Mouse (Mus musculus) layer of hippocampus, adult 8-10 months (tissue): Measurements from ENCODE around the gene Olfr981. TPM values are rescaled to one million over a fixed set of nuclear protein-coding genes. Genes with fewer than 3 reads are reported as not detected.
"Not testable (repeated sequence)": the region's sequence is repeated elsewhere in the genome, so short reads cannot be mapped to it uniquely, and the experiment has no call there.

Experiments
- DNase-seq, 2 experiments: peaks; one replicate each; pipeline ENCODE4 v3.0.0; 2022; ENCODE audit warnings: low spot score in 2 of 2
- total RNA-seq, 4 experiments: library from RNA; stranded (reverse); gene quantifications; 2 replicates each; pipeline ENCODE4 v1.2.4; 2022

Olfr981 gene
- total RNA-seq = not detected

DNA sequence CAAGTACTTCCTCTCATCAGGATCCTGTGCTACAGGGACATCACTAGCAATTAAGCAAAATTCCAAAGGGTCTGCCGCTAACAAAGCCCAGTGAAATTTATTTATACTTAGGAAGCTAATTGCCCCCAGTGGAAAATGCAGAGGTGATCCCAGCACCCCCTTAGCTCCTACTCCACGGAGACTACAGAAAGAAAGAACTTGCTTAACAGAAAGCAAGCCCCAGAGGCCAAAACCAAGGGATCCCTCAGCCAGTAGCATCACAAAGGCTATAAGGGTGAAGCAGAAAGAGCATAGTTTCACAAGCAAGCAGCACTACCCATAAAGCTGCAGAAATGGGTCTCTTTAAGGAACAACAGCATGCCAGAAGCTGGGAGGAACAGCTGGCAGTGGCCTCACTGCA, at the start of gene Olfr981:
Gene Olfr981, plus strand, starts transcription at position 301 of the 400 bp plus-strand sequence.
- DNase-seq = no peak

- not testable (repeated sequence) for DNase-seq
Observed at GRCm38 (mm10) chr9:39976581-39977145, 44.6 kb upstream of the Olfr981 start.

DNA sequence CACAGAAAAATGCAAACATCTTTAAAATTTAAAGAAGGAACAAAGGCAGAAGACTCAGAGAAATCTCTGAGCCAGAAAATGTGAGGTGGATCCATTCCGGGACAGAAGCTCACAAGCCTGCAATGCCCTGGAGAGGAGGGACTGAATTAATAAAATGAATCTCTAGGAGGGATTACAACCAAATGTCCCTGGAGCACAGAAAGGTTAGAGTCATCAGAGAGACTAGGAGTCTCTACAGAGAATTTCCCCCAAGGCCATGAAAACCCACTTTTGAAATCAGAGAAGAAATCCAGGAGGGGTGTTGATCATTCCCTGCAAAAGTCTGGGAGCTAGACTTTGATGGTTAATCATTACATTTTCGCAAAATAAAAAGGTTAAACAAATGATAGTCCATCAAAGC, 29.5 kb upstream of the Olfr981 start, which contains the start of gene Olfr978:
Gene Olfr978, plus strand, starts transcription at position 301 of the 400 bp plus-strand sequence.
- DNase-seq = no peak

DNA sequence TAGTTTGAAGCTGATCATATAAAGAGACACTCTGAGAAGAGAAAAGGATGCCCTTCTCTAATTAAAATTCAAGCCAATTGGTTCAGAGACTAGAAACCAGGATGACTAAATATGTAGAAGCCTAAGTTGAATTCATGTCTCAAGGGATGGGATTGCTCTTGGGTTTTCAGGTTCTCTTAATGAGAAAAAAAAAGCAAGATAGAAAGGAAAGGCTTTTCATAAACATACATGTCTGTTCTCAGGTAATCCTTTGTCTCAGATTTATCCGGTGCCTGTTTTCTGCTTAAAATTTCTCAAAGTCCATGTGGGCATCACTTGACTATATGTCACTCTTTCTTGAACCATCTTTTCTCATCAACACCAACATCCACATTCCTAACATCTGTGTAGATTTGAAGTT, 17.9 kb upstream of the Olfr981 start, which contains the start of gene Olfr979:
Gene Olfr979, minus strand, starts transcription at position 101 of the 400 bp plus-strand sequence.
- DNase-seq = no peak

GRCm38 (mm10) chr9:40009482-40009881, 11.8 kb upstream of the Olfr981 start, which contains the start of gene Olfr980:
Olfr980 (minus strand) TSS chr9:40009582.
- DNase-seq = no peak

GRCm38 (mm10) chr9:40050138-40050537, 28.9 kb downstream of the Olfr981 start:
- no peak for DNase-seq

GRCm38 (mm10) chr9:40073529-40073928, 52.3 kb downstream of the Olfr981 start, which contains the start of gene Olfr982:
Olfr982 (plus strand) TSS chr9:40073829.
- DNase-seq = no peak

Other genes with a start within 250 kb of the Olfr981 start
- not detected for gene Olfr968, start 238.2 kb upstream of the Olfr981 start, total RNA-seq
- not detected for gene Olfr969, start 230.5 kb upstream of the Olfr981 start, total RNA-seq
- gene Olfr970, start 212.6 kb upstream of the Olfr981 start, total RNA-seq = not detected
- not detected for gene Olfr971, start 184.6 kb upstream of the Olfr981 start, total RNA-seq
- gene Olfr972, start 155.0 kb upstream of the Olfr981 start, total RNA-seq = not detected
- gene Olfr229, start 114.1 kb upstream of the Olfr981 start, total RNA-seq = not detected
- gene Olfr974, start 84.0 kb upstream of the Olfr981 start, total RNA-seq = not detected
- not detected for gene Olfr975, start 69.4 kb upstream of the Olfr981 start, total RNA-seq
- gene Olfr976, start 60.3 kb upstream of the Olfr981 start, total RNA-seq = not detected
- not detected for gene Olfr978, start 29.4 kb upstream of the Olfr981 start, total RNA-seq
- not detected for gene Olfr979, start 18.0 kb upstream of the Olfr981 start, total RNA-seq
- gene Olfr980, start 11.9 kb upstream of the Olfr981 start, total RNA-seq = not detected
- not detected for gene Olfr982, start 52.4 kb downstream of the Olfr981 start, total RNA-seq
- gene Olfr983, start 72.1 kb downstream of the Olfr981 start, total RNA-seq = not detected
- under 1 TPM in 1 of 4 experiments, not detected in 3; 0.06 TPM for gene Olfr984, start 92.7 kb downstream of the Olfr981 start, total RNA-seq
- not detected for gene Olfr985, start 108.7 kb downstream of the Olfr981 start, total RNA-seq
- gene Tmem225, start 126.7 kb downstream of the Olfr981 start, total RNA-seq = not detected
- under 1 TPM in 1 of 4 experiments, not detected in 3; 0.18 TPM for gene Olfr986, start 159.5 kb downstream of the Olfr981 start, total RNA-seq
- 1 to 10 TPM; 3.7 to 5.1 (median 4.4) TPM for gene Zfp202, start 170.9 kb downstream of the Olfr981 start, total RNA-seq
- 100 to 1,000 TPM; 166 to 246 (median 209) TPM for gene Scn3b, start 247.8 kb downstream of the Olfr981 start, total RNA-seq